ENCODE assay signal across 20 mouse cellular contexts in the genomic region with DNA sequence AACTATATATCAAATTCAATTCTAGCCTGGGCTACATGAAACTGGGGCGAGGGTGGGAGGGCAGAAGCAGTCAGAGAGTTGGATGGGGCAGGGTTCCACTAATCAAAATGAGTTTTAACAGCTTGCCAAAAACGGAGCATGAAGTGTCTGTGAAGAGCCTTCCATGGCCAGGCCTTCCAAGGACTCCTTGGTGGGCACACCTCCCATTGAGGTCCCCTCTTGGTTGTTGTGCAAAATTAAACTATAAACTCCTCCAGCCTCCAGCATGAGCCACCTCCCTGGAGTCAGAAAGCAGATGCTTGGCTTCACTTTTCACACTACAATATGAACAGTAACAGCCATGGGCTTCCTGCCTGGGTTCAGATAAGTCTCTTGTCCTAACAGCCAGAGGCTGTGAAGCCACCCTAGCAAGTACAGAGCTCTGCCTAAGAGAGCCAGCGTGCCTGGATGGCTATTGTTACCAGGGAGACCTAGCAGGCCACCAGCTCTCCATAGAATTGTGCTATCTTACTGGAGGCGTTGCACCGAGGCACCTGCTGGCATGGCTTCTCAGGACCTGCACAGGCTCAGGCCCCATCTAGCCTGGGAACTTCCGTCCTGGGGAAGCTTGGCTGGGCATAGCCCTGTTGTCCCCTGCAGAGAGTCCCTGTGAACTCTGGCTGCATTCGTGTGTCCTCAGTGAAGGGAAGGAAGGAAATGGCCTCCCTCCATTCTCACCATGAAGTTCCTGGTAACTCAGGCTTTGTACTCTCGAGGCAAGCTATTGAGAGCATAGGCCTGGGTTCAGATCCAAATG.
DNase-seq lines count a peak whose midpoint lies in the region; ATAC-seq and TF ChIP-seq lines count a peak whose summit lies in the region.
"Had no signal": no experiment of that assay in that cellular context is flagged by ENCODE, and none has a peak within 500 bp of the region (broad histone marks: within the 10 kb centered on the region; RNA-seq: fewer than 3 reads in every experiment).

No protein-coding gene starts in this region.

- no peaks in the 10 kb centered on the region for H3K27me3 ChIP-seq in cerebellum, adult 2 months (ENCODE audit: control insufficient read depth, insufficient read depth, low read length)
- H3K27me3 ChIP-seq in heart, embryonic 11.5 days (ENCODE audit: control insufficient read depth, insufficient read depth, low read length): no peaks in the 10 kb centered on the region
- H3K27me3 ChIP-seq in lung, embryonic 15.5 days: no peaks in the 10 kb centered on the region
- H3K27me3 ChIP-seq: hindbrain, embryonic 13.5 days; limb, embryonic 12.5 days; liver, embryonic 12.5 days; midbrain, embryonic 13.5 days had no signal

- H3K9ac ChIP-seq in heart, embryonic 11.5 days (ENCODE audit: low read depth, low read length): no peak overlapping the region
- H3K9ac ChIP-seq in lung, embryonic 15.5 days: no peak overlapping the region
- H3K9ac ChIP-seq: hindbrain, embryonic 13.5 days; limb, embryonic 12.5 days; liver, embryonic 12.5 days; midbrain, embryonic 13.5 days had no signal

- peaks cover 2% of the 10 kb centered on the region; the same call in 1 of the 2 replicates for H3K36me3 ChIP-seq in heart, embryonic 11.5 days (ENCODE audit: control insufficient read depth, insufficient read depth, low read length)
- no peaks in the 10 kb centered on the region for H3K36me3 ChIP-seq in lung, embryonic 15.5 days
- H3K36me3 ChIP-seq: embryonic facial prominence, embryonic 10.5 days; hindbrain, embryonic 13.5 days; limb, embryonic 12.5 days; liver, embryonic 12.5 days; midbrain, embryonic 13.5 days had no signal

- H3K4me3 ChIP-seq in cerebellum, adult 2 months (replicated peaks; ENCODE audit: insufficient read depth, low read depth, low read length): no peak overlapping the region
- H3K4me3 ChIP-seq in heart, embryonic 11.5 days (ENCODE audit: low read depth, low read length): no peak overlapping the region
- H3K4me3 ChIP-seq in lung, embryonic 15.5 days: no peak overlapping the region
- H3K4me3 ChIP-seq: embryonic facial prominence, embryonic 10.5 days; hindbrain, embryonic 13.5 days; limb, embryonic 12.5 days; liver, embryonic 12.5 days; megakaryocyte, embryonic 14.5 days; midbrain, embryonic 13.5 days had no signal

- H3K4me1 ChIP-seq in cerebellum, adult 2 months (ENCODE audit: control insufficient read depth, insufficient read depth, low read length): peaks cover 65% of the 10 kb centered on the region
- peaks cover 71% of the 10 kb centered on the region for H3K4me1 ChIP-seq in heart, embryonic 11.5 days (ENCODE audit: control insufficient read depth, insufficient read depth, low read length)
- peaks cover 46% of the 10 kb centered on the region for H3K4me1 ChIP-seq in lung, embryonic 15.5 days
- H3K4me1 ChIP-seq: megakaryocyte, embryonic 14.5 days had no signal

- H3K4me2 ChIP-seq in heart, embryonic 11.5 days: no peak overlapping the region
- H3K4me2 ChIP-seq in lung, embryonic 15.5 days: no peak overlapping the region
- H3K4me2 ChIP-seq: hindbrain, embryonic 13.5 days; limb, embryonic 12.5 days; liver, embryonic 12.5 days; midbrain, embryonic 13.5 days had no signal

- ATAC-seq in heart, embryonic 11.5 days (replicated peaks; ENCODE audit: insufficient number of reproducible peaks, low FRiP score, low TSS enrichment): no peak
- no peak for ATAC-seq in lung, embryonic 15.5 days (ENCODE audit: borderline replicate concordance, extremely low read depth, low FRiP score, low TSS enrichment)
- ATAC-seq: forebrain, embryonic 16.5 days; liver, embryonic 12.5 days; midbrain, embryonic 13.5 days had no signal

- WGBS in cerebellum, adult 2 months: 20% methylated on average over 8 of the region's 8 CpGs
- 48% methylated on average over 8 of the region's 8 CpGs for WGBS in heart, embryonic 11.5 days (ENCODE audit: insufficient replicate concordance)
- WGBS in lung, embryonic 15.5 days: 51% methylated on average over 8 of the region's 8 CpGs

- H3K27ac ChIP-seq in cerebellum, adult 2 months (ENCODE audit: insufficient read depth, low read length): peak overlapping the region; percentile 85
- H3K27ac ChIP-seq in heart, embryonic 11.5 days (ENCODE audit: low read depth, low read length): peak overlapping the region; percentile 96
- peak overlapping the region; percentile 46 for H3K27ac ChIP-seq in lung, embryonic 15.5 days
- H3K27ac ChIP-seq: embryonic facial prominence, embryonic 10.5 days; hindbrain, embryonic 13.5 days; limb, embryonic 12.5 days; liver, embryonic 12.5 days; midbrain, embryonic 13.5 days; stomach, postnatal 0 days had no signal

- no peak for TF ChIP-seq CTCF in cerebellum, adult 2 months (IDR thresholded peaks at IDR 0.05; ENCODE audit: borderline replicate concordance, insufficient read depth, low read depth, low read length)

- H3K9me3 ChIP-seq in heart, embryonic 11.5 days (replicated peaks; ENCODE audit: control insufficient read depth, low read length): no peaks in the 10 kb centered on the region
- H3K9me3 ChIP-seq in lung, embryonic 15.5 days: no peaks in the 10 kb centered on the region
- H3K9me3 ChIP-seq: embryonic facial prominence, embryonic 10.5 days; hindbrain, embryonic 13.5 days; limb, embryonic 12.5 days; liver, embryonic 12.5 days; megakaryocyte, embryonic 14.5 days; midbrain, embryonic 13.5 days had no signal

- TF ChIP-seq POLR2A in cerebellum, adult 2 months (IDR thresholded peaks at IDR 0.05; ENCODE audit: borderline replicate concordance, insufficient read depth, low read length): no peak

- intact Hi-C loops in heart, postnatal 36 days (cut with DNase I): loop anchor here (2.0 to 5.0 kb wide), 2 partner anchors 15 to 58 kb away; no protein-coding TSS in a partner anchor

- peak in 1 of 2 experiments; percentile 66 for DNase-seq in cerebellum, adult 2 months
- DNase-seq in cerebellum, postnatal 10 days: no peak
- no peak for DNase-seq in heart, postnatal 36 days
- no peak for DNase-seq in lung, postnatal 14 days
- DNase-seq in spleen, adult 12 weeks (ENCODE audit: low spot score): no peak
- no peak for DNase-seq in adrenal gland, adult 2 months
- DNase-seq: adrenal gland, postnatal 14 days; cerebellum, adult 8-10 months; gastrocnemius, postnatal 36 days; kidney, adult 11 months had no signal

Comparison
In these comparisons a context has a peak if more than half of its experiments do, and no peak if none do; other contexts are left out.
1. H3K27ac ChIP-seq: peak in every context shown above with its lines; median percentile 96 in heart, embryonic 11.5 days; 85 in cerebellum, adult 2 months; 46 in lung, embryonic 15.5 days.